Mouse (Mus musculus) lung, adult 18-20 months (tissue): Measurements from ENCODE around the gene Wdfy3.
A peak's percentile ranks its signal among the peaks of the same experiment; 100 is the strongest.
"Not testable (repeated sequence)": the region's sequence is repeated elsewhere in the genome, so short reads cannot be mapped to it uniquely, and the experiment has no call there.

ENCODE experiments used
- DNase-seq, 2 experiments: peaks; one replicate each; pipeline ENCODE4 v3.0.0; 2022; ENCODE audit warnings: mixed read lengths in 2 of 2

The Wdfy3 gene

DNA sequence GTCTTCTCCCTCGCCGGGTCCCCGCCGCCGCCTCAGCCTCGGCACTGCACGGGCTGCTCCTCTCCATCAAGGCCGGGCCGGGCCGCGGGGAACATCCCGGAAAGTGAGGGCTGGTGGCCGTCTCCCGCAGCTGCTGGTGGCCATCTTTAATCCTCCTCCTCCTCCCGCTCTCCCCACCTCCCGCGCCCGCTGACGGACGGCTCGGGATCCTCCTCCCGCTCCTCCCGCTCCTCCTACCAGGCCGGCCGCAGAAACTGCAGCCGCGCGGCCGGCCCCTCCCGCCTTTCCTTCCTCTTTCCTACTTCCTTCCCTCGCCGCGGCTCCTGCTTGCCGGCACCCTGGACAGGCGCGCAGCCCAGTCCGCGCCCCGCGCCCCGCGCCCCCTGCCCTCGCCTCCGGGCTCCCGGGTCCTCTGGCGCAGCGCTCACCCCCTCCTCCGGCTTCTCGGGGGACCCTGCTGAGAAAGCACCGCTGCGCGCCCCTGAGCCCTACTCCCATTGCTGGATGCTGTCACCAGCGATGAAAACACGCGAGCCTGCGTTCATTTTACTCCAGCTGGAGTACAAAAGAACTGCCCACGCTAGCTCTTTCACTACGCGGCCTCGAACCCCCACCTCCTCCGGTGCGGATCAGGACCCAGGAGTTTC is at the start of gene Wdfy3:
Wdfy3 (minus strand) TSS at position 155 of the 647 bp plus-strand sequence.
- DNase-seq = peak; percentile 93

DNA sequence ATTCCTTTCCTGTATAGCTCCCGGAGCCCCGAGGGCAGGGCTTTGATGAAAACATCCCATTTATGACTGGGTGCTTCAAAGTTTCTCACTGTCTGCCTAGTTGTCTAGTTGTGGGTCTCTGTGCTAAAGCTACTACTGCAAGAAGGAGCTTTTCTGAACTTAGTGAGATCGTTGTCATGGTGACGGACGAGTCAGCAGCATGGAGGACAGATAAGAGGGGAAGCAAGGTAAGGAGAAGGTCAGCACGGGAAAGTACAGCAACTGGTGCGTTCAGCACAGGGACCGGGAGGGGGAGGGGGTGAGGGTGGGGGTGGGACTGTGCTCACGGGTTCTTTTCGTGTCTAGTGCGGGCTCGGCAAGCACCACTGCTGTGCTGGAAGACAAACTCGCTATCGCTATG is 43.3 kb upstream of the Wdfy3 start:
- DNase-seq = no peak

DNA sequence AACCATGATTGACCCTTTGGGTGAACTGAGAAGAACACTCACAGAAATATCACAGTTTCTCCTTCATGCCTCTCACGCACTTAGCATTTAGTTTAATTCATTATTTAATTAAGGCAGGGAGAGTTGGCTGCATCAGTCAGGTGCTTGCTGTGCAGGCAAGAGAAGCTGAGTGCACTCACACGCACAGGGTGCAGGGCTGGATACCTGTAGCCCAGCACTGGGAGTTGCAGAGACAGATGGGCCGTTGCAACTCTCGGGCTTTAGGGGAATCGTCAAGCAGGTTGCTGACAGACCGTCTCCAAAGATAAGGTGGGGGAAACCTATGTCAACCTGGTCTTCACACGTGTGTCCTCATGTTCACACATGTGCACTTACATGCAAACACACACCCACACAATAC is 42.3 kb upstream of the Wdfy3 start:
- DNase-seq = no peak

DNA sequence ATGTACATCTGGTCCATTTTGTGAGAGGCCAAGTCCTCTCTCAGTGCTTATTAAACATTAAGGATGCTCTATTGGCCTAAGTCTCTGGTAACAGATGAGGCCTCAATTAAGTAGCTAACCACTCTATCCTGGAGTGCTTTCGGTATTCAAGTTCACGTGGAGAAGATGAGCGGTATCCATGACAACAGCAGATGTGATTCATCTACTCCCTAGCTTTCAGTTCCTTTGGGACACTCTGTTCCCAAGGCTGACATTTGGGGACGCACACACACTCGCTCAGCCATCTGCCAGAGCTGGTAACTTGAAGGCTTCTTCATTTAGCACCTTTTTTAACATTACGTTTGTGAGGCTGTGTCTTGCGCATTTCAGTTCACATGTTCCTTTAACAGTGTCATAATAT is 40.3 kb upstream of the Wdfy3 start:
- no peak for DNase-seq

DNA sequence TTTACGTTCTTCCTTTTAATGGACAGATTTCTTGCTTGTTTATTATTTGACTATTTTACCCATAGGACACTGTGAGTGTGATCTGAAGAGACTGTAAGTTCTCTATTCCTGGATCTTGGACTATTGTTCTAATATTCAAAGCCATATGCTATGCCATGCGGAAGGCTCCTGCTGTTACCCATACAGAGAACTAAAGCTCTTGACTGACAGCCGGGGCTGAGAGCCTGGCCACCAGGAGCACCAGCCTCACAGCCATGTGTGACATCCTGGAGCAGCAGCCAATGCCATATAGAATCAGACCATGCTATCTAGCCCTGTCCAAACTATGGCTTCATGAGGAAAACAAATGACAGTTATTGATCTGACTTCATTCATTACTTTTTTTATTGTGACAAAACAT is 36.2 kb upstream of the Wdfy3 start:
- DNase-seq = no peak

DNA sequence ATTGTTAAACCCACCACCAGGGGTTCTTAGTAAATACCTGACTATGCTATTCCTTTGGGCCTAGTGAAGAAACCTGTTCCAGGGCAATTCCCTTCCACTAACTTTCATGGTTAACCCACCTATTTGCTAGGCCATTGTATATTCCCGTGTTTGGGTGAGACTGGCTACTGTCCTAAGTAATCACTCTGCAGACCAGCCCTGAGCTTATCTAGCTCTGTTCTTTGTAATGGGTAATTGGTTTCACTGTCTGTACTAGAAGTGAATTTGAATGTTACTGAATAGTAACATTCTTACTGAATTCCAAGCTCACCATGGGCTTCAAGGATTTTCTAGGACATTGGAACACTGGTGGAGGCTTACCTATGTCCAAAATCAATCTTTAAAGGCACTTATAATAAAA is 32.1 kb upstream of the Wdfy3 start:
- DNase-seq = not testable (repeated sequence)

DNA sequence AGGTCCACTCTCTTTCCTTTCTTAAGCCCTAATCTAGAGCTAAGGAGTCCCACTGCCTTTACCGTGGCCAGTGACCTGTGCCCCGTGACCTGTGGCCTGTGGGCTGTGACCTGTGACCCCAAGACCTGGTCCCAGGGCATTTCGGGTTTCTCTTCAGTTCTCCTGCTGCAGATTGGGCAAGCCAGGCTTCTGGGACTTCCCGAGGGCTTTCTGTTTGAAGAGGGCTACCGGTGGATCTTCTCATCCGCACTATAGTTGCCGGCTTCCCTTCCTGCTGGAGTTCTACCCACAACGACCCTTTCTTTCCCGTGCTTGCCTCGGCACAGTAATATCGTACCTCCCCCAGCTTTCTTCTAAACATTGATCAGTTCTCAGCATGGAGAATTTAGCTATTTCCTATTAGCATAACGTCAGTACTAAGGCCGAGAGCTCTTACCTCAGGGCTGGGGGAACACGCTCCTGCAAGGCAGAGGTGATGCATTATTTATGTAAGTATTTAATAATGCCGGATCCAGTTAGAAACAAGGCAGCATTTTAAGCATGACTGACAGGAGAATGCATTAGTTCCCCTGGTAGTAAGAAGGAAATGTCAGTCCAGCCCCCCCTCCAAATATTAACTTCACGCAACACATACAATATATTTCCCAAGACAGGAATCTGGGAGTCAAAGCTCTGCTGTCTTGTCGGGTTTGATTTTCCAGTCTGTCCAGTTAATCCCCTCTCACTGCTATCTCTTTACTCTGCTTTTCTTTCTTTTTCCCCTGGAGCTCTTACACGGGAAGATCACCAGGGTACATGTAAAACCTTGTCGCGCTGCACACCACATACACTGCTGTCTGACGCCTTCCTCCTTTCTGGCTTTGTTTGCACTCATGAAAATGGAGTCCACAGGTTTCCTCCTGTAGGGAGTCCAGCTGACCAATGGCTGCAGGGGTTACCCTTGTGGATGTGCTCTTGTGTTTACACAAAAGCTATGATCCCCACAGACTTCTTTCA is 30.8 kb upstream of the Wdfy3 start:
- DNase-seq = no peak

DNA sequence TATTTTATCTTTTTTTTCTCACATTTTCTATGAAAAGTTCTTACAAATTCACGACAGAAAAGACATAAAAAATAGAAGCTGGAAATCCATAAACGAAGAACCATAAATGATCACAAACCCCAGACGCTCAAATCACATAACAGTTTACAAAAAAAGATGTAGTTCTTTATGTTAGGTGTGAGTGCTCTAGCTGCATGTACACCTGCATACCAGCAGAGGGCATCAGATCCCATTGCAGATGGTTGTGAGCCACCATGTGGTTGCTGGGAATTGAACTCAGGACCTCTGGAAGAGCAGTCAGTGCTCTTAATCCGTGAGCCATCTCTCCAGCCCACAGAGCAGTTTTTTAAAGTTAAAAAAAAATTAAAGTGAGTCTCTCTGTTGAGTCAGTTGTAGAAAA is 25.9 kb upstream of the Wdfy3 start:
- DNase-seq = no peak

DNA sequence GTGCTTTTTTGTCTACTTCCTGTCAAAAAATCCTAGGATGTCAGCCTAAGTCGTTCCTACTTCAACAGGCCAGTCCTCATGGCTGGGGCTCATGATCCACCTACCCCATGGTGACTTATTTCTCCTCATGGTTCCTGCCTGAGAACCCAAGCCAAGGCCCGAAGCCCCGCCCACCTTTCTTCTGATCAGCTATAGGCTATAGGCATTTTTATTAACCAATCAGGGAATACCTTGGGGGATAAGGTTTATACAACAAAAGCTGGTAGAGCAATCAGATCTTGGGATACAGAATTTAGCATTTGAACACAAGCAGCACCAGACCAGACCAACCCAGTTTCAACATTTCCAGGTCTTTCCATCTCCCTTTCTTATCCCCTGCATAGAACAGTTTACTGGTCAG is 21.0 kb upstream of the Wdfy3 start:
- DNase-seq = no peak

DNA sequence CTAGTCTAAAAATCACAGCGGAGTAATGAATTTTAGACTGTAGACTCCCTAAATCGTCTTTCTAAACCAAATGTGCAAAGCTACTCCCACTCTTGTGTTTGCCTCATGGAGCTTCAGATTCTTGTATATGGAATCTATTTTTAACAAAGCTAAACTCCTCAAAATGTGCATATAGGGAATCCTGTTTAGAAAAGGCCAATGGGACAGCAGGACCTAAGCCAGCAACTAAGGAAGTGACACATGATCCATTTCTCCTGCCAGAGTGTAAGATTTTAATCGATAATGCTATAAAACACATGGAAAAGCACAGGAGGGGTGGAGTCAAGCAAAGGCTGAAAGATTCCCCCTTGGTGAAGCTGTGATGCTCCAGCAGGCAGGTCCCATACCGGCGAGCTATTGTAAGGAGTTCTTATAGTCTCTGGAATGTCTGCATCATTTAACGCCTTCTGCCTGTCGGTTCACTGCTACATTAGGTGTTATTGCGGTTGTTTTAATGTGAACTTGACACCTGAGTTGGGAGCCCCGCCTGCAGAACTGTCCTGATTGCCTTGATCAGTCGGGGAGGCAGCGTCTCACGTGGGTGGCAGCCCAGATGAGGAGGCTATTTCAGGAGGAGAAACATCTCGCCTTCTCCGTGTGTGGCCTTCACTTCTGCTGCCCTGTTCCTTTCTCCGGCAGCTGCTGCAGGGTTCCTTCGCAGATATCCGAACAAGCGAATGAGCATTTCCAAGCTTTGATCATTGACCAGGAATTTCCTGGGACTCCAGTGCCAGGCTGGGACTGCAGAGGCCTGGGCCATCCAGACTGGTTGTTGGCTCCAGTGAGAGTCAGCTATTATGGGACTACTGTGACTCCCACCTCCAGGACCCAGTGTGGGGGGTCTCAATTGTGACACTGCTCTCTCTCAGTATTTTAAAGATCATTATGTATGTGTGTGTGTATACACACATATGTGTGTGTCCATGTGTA is 15.3 kb upstream of the Wdfy3 start:
- no peak for DNase-seq

DNA sequence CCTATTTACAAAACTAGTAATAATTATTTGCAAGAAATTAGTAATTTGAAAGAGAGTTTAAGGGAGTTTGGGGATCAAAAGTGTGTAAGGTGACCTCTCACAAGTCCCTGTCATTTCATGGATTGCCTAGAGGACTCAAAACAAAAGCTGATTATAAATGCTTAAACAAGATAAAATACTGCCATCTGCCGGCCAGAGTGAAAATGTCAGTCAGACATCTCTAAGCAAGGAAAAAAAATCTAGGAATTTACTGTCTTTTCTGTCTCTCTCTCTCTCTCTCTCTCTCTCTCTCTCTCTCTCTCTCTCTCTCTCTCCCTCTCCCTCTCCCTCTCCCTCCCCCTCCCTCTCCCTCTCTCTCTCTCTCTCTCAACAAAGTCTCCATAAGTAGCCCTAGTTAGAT is 4.4 kb upstream of the Wdfy3 start:
- DNase-seq = peak in 1 of 2 experiments; percentile 62

DNA sequence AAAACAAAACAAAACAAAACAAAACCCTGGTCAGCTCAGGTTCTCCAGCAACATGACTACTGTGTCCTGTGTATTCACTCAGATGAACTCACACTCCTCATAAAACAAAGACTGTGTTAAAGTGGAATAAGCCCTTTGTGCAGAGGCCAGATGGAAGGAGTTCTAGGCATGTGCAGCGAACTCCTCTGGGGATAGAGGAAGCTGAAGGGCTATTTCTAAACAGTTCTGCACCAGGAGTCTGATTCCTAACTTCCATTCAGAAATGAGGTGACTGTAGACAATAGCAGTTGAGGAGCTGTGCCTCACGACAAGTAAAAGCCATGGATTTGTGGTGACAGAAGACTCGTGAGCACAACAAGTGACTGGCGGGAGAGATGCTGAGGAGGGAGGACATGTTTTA is 2.3 kb upstream of the Wdfy3 start:
- no peak for DNase-seq

DNA sequence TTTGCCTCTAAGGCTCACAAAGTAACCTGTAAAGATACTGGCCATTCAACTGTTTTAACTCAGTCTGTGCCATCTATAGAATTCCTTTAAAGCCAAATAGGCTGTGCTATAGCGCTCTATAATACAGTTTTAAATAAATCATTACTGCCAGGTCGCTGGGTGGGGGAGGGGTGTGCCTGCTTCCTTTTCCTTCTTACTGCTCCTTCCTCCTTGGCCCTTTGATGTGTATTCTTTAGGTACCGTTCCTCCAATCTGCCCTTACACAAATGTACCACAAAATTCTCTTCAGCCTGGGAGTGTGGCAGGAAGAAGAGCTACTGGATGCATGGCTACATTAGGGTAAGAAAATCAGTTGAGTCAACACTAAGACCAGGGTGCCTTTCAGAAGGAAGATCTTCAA is 1.5 kb upstream of the Wdfy3 start:
- DNase-seq = no peak

DNA sequence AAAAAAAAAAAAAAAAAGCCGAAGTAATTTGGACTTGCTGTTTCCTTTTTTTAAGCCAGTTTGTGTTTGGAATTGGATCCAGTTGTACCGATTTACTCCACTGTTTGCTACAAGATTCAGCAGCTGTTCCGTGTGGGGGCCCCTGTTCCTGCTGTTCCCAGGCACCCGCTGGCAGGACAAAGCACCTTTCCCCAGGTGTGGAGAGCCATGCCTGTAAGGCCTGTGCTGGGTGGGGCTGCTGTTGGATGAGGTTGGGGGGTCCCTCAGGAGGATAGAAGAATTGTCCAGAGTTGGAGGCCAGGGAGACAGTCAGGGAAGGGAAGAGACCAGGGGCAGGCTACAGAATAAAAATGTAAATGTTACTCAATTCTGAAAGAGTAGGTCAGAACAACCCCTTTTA is 1.1 kb upstream of the Wdfy3 start:
- DNase-seq = no peak

DNA sequence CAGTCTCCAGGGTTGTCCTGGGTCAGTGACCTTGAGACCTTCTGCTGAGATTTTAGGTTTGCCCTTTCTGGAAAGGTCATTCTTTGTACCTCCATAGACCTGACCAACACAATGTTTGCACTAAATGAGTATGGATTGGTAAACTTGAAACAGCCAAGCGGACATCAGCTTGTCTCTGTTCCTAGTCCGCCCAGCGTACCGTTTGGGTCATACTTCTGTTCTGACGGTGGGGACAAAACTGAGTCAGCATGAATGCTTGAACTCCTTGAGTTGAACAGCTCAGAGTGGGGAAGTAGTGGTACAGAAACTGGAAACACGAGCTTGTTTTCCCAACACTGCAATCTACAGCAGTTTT is 670 bp upstream of the Wdfy3 start:
- DNase-seq = peak; percentile 45 to 58

DNA sequence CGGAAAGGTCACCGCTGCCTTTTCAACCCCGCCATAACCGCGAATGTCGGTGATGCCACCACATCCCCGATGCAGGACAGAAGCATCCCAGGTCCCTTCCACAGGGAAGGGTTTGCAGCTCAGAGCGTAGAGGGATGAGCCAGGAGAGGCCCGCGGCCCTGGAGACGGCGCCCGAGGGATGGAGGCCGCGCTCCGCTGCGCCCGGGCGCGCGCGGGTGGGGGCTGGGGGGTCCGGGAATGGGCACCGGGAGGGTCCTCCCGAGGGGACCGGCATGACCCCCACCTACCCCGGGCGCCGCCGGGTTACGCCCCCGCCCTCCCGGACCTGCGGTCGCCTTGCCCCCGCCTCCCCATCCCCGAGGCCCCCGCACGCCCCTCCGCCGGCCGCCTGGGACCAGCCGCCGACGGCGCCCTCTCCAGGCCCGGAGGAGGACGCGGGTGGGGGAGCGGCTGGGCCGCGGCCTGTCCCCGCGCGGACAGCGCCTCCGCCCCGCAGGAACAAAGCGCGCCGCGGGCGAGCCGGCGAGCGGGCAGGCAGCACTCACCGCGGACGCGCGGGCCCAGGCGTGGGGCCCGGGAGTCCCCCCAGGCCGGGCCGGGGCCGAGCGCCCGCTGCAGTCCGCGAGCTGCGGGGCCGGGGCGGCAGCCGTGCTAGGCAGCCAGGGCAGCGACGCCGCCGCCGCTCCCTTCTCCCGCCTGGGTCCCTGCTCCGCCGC is 512 bp downstream of the Wdfy3 start:
- DNase-seq = peak; percentile 40 to 50

DNA sequence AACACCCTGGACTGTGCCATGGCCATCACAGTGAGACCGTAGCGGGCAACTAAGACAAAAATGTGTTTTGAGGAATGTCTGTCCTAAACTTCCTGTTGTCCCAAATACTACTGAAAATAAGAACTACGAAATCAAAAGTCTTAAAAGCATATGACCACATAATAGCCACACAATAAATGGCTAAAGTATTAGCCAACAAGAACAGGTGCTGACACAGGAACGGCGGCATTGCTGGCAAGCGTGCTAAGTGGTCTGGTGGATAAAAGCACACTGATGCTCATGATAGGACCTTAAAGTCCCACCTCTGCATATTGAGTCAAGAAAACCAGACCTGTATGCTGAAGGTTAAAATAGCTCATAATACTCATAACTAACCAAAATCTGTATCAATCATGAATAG is 3.3 kb downstream of the Wdfy3 start:
- no peak for DNase-seq

DNA sequence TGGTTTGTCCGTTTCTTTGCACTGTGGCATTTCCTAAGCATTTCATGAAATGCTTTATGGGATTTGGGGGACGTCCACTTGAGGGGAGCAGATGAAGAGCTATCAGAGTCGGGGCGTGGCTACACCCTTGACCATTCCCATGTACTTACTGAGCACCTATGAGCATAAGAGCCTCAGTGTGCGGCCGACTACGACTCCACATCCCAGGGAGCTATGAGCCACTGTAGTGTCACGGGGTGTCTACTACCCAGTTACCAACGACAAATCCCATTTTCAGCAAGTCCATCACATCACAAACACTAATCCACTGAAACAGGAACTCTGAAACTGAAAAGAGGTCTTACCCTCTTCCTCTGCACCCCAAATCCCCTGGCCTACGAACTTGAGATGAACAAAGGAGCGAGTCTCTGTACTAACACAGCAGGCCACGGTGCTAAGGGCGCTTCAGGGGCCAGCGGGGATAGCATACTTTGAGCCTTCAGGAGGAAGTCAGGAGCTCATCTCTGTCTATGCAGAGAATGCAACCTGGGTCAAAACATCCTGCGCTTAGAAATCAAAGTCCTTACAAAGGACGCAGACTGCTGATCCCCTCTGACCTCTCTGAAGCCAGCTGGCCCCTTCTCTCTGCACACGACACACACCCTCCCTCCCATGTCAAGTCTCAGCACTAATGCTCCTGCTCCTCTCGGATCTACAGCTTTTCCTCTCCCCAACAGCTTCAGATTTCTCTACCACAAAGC is 6.5 kb downstream of the Wdfy3 start:
- DNase-seq = no peak

DNA sequence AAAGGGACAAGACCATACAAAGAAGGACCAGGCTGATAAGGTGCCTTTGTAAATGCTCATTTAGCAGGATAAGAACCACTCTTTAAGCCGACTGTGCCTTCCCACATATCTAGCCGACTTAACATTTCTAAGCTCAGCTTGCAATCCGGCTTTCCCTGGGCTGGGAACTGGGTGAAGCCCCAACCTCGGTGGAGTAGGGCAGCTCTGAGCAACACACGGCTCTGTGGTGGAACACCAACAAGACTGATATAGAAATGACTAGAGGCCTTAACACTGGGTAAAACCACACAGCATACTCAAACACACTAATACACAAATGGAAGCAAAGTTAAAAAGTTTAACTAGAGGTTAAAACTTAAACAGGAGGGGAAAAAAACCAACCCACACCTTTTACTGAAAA is 7.9 kb downstream of the Wdfy3 start:
- DNase-seq = no peak

DNA sequence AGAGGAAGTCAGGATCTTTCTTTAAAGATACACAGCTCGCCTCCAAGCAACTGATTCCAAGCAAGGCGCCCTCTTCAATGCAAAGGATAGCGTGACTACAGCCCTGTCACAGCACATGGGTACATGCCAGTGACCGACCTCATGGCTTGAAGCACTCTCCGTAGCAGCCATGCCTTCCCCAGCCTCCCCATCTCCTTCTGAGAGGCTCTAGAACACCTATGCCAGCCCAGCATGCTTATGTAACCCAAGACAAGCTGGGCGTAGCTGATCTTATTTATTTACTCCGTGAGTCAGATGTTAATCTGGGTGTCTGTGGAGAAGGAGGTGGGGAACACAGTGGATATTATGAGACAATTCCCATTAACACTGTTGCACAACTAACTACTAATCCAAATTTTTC is 13.8 kb downstream of the Wdfy3 start:
- DNase-seq = peak; percentile 53 to 60

DNA sequence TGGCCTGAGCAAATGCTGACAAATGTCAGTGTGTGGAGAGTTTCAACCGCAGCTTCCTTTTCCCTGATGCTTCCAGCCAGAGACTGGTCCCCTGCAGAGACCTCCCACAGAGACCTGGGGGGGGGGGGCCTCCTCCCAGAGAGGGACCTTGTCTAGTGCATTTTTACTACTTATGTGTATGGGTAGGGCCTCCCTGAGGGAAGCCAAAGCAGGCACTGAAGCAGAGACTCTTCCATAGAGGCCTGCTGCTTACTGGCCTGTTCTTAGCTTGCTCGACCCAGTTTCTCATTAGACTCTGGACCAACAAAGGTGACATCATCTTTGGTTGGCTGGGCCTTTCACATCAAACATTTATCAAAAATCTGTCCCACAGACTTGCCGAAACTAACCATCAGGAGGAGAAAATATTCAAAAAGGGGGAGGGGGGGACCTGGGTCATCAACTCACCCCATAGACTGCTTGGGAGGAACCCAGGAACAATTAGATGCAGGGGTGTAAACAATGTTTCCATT is 14.5 kb downstream of the Wdfy3 start:
- DNase-seq = no peak
